Mouse (Mus musculus) neural tube, embryonic 11.5 days (tissue): ENCODE measurements around the gene Olfr329-ps. TPM values are rescaled to one million over a fixed set of nuclear protein-coding genes. Genes with fewer than 3 reads are reported as not detected.
"Not testable (repeated sequence)": the region's sequence is repeated elsewhere in the genome, so short reads cannot be mapped to it uniquely, and the experiment has no call there.

Source experiments
- ATAC-seq: fragments of 200-750 bp; cut with Nextera tagmentation; 2 replicates; pipeline ENCODE4 v1.8.0; 2017; ENCODE audit warnings: moderate number of reproducible peaks, mild to moderate bottlenecking, moderate TSS enrichment, moderate library complexity; ENCODE audit not compliant: insufficient read depth, low FRiP score, low TSS enrichment
- DNase-seq: peaks from one replicate; pipeline ENCODE4 v3.0.0-alpha.2; 2015; ENCODE audit warnings: low spot score
- H3K27ac ChIP-seq: fragments of 300-500 bp; sonication (generic); 2 replicates; pipeline ENCODE4 v1.5.1; 2014; ENCODE audit warnings: low read depth, mild to moderate bottlenecking, low read length
- H3K27me3 ChIP-seq: fragments of 300-500 bp; sonication (generic); 2 replicates; pipeline ENCODE4 v1.6.1; 2014; ENCODE audit warnings: mild to moderate bottlenecking, low read length, mixed read lengths; ENCODE audit not compliant: control insufficient read depth, insufficient read depth
- H3K36me3 ChIP-seq: fragments of 300-500 bp; sonication (generic); 2 replicates; pipeline ENCODE4 v1.6.1; 2014; ENCODE audit warnings: mild to moderate bottlenecking, low read length, moderate library complexity, mixed read lengths; ENCODE audit not compliant: control insufficient read depth, insufficient read depth
- H3K4me1 ChIP-seq: fragments of 300-500 bp; sonication (generic); 2 replicates; pipeline ENCODE4 v1.6.1; 2014; ENCODE audit warnings: low read length, mixed read lengths; ENCODE audit not compliant: control insufficient read depth, insufficient read depth
- H3K4me2 ChIP-seq: fragments of 300-500 bp; sonication (generic); 2 replicates; pipeline ENCODE4 v1.6.1; 2014; ENCODE audit warnings: low read depth, mild to moderate bottlenecking, moderate library complexity
- H3K4me3 ChIP-seq: fragments of 300-500 bp; sonication (generic); 2 replicates; pipeline ENCODE4 v1.5.1; 2014; ENCODE audit warnings: low read depth, low read length
- H3K9ac ChIP-seq: fragments of 300-500 bp; sonication (generic); 2 replicates; pipeline ENCODE4 v1.6.1; 2014; ENCODE audit warnings: mild to moderate bottlenecking, low read length
- H3K9me3 ChIP-seq: fragments of 300-500 bp; sonication (generic); 2 replicates; pipeline ENCODE4 v1.6.1; 2016; ENCODE audit warnings: low read length; ENCODE audit not compliant: control insufficient read depth
- WGBS: fragments of 180-500 bp; shearing (Covaris S2); extraction: QIAGEN DNeasy Blood & Tissue Kit; methylation state at CpG from one replicate; pipeline ENCODE4 v1.1.7; 2014; 5-methylcytosine and 5-hydroxymethylcytosine counted together
- polyA plus RNA-seq: library from polyadenylated mRNA; unstranded; fragments of >200 nt; fragmentation: Nextera tagmentation; extraction: Ambion mirVana; gene quantifications from 2 replicates; pipeline ENCODE4 v1.2.1, GENCODE M21; 2014

The Olfr329-ps gene
- polyA plus RNA-seq = not detected in 2 replicates

DNA sequence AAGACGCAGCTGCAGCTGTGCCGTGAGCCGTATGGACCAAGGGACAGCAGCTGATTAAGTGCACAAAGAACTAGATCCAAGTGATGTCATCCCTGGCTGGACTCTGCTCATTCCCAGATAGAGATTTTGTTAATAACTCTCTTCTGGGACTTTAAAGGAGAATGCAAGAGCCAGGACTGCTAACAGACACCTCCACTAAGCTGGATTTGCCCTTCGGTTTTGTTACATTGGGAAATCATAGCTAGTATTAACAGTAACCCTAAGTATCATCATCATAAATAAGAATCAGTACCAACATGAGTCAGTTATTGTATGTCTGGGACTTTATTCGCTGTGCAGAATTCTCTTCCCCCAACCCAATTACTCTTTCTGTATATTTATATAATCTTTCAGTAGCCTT, at the start of gene Olfr329-ps:
Gene Olfr329-ps, minus strand, starts transcription at position 101 of the 400 bp plus-strand sequence.
- WGBS = 88% methylated on average over 5 of the region's 5 CpGs
- Histone ChIP-seq H3K27ac (no peak within 1 kb of the TSS), H3K4me1 (no peaks in the 10 kb centered on the region), H3K36me3 (no peaks in the 10 kb centered on the region), H3K9ac (no peak within 1 kb of the TSS), H3K4me2 (no peak within 1 kb of the TSS), H3K9me3 (no peaks in the 10 kb centered on the region), H3K4me3 (no peak within 1 kb of the TSS), H3K27me3 (no peaks in the 10 kb centered on the region)
- DNase-seq = no peak
- ATAC-seq = no peak

DNA sequence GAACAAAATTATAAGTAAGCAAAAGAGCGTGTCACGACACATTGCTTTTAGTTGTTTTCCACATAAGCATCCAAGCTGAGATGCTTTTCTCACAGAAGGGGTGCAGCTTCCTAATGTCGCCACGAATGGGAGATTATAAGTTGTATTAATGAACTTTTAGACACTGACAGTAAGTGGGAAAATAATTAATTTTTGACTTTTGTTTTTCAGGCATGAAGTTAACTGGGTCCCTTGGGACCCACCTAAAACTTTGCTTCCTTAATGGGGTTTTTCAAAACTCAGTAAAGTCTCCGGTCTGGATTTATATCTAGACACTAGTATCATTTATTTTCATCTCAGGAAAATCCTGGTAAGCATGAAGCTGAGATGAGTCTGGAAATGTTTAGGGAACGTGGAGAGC, 48.6 kb upstream of the Olfr329-ps start, which contains the start of gene Olfr324:
Gene Olfr324, plus strand, starts transcription at position 301 of the 400 bp plus-strand sequence.
- Histone ChIP-seq H3K36me3 (no peaks in the 10 kb centered on the region), H3K4me2 (no peak within 1 kb of the TSS), H3K4me1 (no peaks in the 10 kb centered on the region), H3K9me3 (no peaks in the 10 kb centered on the region), H3K27me3 (no peaks in the 10 kb centered on the region), H3K27ac (no peak within 1 kb of the TSS), H3K9ac (no peak within 1 kb of the TSS), H3K4me3 (no peak within 1 kb of the TSS)
- no peak for ATAC-seq
- 80% methylated on average over 6 of the region's 6 CpGs for WGBS
- no peak for DNase-seq

DNA sequence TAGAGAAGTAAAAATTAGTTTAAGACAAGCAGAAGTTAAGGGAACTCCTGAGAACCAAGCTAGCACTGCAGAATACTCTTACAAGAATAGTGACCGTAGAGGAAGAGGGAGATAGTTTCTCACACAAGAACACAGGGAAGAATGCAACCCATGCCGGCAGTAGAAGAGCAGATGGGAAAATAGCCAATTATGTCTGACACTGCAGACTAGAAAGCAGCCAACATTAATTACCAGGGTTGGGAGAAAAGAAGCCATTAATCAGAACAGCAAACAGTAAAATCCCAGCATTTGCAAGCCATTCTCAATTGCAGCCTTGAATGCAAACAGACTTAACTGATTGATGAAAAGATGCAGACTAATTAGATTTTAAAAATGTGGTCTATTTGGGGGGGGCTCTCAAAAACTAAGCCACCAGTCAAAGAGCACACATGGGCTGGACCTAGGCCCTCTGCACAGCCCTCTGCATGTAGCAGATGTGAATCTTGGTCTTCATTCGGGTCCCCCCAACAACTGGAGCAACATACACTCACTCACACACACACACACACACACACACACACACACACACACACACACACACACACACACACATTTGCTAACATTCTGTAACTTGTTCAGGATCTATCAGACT, 42.5 kb upstream of the Olfr329-ps start:
- no peaks in the 10 kb centered on the region for H3K27me3 ChIP-seq
- H3K4me2 ChIP-seq = no peak overlapping the region
- no peaks in the 10 kb centered on the region for H3K36me3 ChIP-seq
- DNase-seq (peak; percentile 12), ATAC-seq (no peak)
- no peaks in the 10 kb centered on the region for H3K9me3 ChIP-seq
- H3K4me1 ChIP-seq = no peaks in the 10 kb centered on the region
- no peak overlapping the region for H3K4me3 ChIP-seq
- no peak overlapping the region for H3K27ac ChIP-seq
- H3K9ac ChIP-seq = no peak overlapping the region
- 64% methylated on average over 3 of the region's 3 CpGs for WGBS

DNA sequence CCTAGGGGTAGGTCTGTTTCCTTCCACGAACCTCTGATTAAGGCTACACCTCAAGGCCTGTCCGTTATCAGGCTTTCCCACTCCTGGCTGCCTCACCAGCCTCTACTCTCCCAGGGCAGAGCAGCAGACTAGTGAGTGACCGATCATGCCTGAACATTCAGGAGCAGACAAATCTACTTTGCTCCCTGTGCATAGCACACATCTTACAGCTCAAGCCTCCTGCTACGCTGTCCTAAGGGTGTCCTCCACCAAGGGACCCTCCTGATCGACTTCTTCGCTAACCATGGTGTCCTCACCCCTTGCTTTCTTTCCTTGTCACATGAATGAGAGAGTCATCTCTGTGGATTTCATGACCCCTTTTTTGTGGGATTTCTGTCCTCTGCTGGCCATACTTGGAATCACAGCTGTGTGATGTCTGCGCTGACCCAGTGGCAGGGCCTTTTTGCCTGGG, 41.7 kb upstream of the Olfr329-ps start:
- WGBS = 83% methylated on average over 7 of the region's 7 CpGs

DNA sequence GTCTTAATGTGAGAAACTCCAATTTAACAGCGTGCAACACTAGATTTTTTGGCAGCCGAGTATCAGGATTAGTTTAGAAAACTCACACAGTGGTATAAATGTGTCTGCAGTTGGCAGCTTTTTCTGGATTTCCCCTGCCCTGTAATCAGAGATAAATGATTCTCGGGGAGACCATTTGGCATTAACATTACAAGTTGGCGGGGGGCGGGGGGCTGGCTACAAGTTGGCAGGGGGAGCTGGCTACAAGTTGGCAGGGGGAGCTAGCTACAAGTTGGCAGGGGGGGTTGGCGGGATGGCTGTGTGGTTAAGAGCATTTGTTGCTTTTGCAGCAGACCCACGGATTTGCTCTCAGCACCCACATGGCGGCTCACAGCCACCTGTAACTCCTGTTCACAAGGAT, 32.4 kb upstream of the Olfr329-ps start:
- Histone ChIP-seq H3K4me1 (no peaks in the 10 kb centered on the region), H3K36me3 (no peaks in the 10 kb centered on the region), H3K4me3 (no peak overlapping the region), H3K9me3 (no peaks in the 10 kb centered on the region), H3K4me2 (no peak overlapping the region), H3K27ac (no peak overlapping the region), H3K9ac (no peak overlapping the region), H3K27me3 (no peaks in the 10 kb centered on the region)
- ATAC-seq = no peak
- WGBS = 82% methylated on average over 8 of the region's 8 CpGs
- DNase-seq = no peak

More for the DNA sequence above, 41.7 kb upstream of the Olfr329-ps start:
- no peak overlapping the region for H3K9ac ChIP-seq
- H3K27me3 ChIP-seq = no peaks in the 10 kb centered on the region
- no peaks in the 10 kb centered on the region for H3K9me3 ChIP-seq
- H3K4me1 ChIP-seq = no peaks in the 10 kb centered on the region
- DNase-seq (peak; percentile 62), ATAC-seq (no peak)
- no peak overlapping the region for H3K4me2 ChIP-seq
- no peaks in the 10 kb centered on the region for H3K36me3 ChIP-seq
- no peak overlapping the region for H3K27ac ChIP-seq
- no peak overlapping the region for H3K4me3 ChIP-seq

DNA sequence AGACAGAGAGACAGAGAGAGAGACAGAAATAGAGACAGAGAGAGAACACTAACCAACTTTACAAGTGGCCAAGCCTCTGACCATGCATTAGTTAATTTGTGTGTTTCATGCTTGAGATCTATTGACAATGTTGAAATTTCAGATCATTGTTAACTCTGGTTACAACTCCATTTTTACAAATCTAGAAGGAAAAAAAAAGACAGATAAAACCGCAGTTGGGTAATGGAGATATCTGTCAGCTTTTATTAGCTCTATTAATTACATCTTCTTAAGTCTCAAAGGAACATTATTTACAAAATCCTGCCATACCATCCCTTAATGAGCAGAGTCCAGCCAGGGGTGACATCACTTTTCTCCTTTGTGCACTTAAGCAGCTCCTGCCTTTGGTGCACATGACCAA, 31.2 kb upstream of the Olfr329-ps start, which contains the start of gene Olfr325:
Gene Olfr325, plus strand, starts transcription at position 301 of the 400 bp plus-strand sequence.
- Histone ChIP-seq H3K27ac (no peak within 1 kb of the TSS), H3K4me1 (no peaks in the 10 kb centered on the region), H3K4me3 (no peak within 1 kb of the TSS), H3K9ac (no peak within 1 kb of the TSS), H3K9me3 (no peaks in the 10 kb centered on the region), H3K36me3 (no peaks in the 10 kb centered on the region), H3K27me3 (no peaks in the 10 kb centered on the region), H3K4me2 (no peak within 1 kb of the TSS)
- WGBS = 91% methylated on average over 1 of the region's 1 CpGs
- no peak for DNase-seq
- ATAC-seq = no peak

DNA sequence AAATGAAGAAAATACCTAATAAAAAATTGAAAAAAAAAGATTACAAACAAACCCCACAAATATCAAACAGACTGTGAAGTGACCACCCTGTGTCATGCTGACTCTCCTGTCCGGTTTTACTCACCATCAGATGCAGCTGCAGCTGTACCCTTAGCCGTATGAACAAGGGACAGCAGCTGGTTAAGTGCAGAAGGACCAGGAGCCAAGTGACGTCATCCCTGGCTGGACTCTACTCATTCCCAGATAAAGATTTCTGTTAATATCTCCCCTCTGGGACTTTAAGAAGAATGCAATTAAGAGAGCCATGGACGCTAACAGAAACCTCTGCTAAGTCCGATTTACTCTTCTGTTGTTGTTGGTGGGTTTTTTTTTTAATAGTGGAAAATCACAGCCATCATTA, 24.2 kb upstream of the Olfr329-ps start, which contains the start of gene Olfr224:
Gene Olfr224, minus strand, starts transcription at position 149 of the 400 bp plus-strand sequence.
- DNase-seq (no peak), ATAC-seq (no peak)
- no peak within 1 kb of the TSS for H3K27ac ChIP-seq
- H3K4me1 ChIP-seq = no peaks in the 10 kb centered on the region
- WGBS = 77% methylated on average over 5 of the region's 5 CpGs
- no peak within 1 kb of the TSS for H3K4me3 ChIP-seq
- H3K9me3 ChIP-seq = no peaks in the 10 kb centered on the region
- H3K36me3 ChIP-seq = no peaks in the 10 kb centered on the region
- no peak within 1 kb of the TSS for H3K4me2 ChIP-seq
- H3K9ac ChIP-seq = no peak within 1 kb of the TSS
- H3K27me3 ChIP-seq = no peaks in the 10 kb centered on the region

DNA sequence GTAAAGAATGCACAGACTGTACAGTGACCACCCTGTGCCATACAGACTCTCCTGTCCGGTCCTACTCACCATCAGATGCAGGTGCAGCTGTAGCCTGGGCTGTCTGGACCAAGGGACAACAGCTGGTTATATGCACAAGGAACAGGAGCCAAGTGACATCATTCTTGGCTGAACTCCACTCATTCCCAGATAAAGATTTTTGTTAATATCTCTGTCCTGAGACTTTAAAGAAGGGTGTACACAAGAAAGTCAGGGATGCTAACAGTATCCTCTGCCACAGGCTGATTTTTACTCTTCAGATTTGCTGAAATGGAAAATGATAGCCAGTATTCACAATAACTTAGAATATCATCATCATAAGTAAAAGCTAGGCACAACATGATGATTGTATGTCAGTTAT, 9.3 kb upstream of the Olfr329-ps start, which contains the start of gene Olfr328:
Gene Olfr328, minus strand, starts transcription at position 101 of the 400 bp plus-strand sequence.
- Histone ChIP-seq H3K9me3 (no peaks in the 10 kb centered on the region), H3K4me3 (no peak within 1 kb of the TSS), H3K9ac (no peak within 1 kb of the TSS), H3K27me3 (no peaks in the 10 kb centered on the region), H3K4me2 (no peak within 1 kb of the TSS), H3K27ac (no peak within 1 kb of the TSS), H3K36me3 (no peaks in the 10 kb centered on the region), H3K4me1 (no peaks in the 10 kb centered on the region)
- ATAC-seq = no peak
- 89% methylated on average over 1 of the region's 1 CpGs for WGBS
- DNase-seq = no peak

DNA sequence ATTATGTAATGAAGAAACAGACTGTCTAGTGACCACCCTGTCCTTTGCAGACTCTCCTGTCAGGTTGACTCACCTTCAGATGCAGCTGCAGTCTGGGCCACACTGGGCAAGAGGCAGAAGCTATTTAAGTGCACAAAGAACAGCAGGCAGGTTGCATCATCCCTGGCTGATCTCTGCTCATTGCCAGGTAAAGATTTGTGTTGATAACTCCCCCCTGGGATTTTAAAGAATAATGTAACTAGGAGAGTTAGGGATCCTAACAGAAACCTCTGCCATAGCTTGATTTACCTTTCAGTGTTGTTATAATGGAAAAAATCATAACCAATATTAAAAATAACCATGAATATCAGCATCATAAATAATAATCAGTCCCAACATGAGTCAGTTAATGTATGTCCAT, 11.5 kb downstream of the Olfr329-ps start, which contains the start of gene Olfr330:
Gene Olfr330, minus strand, starts transcription at position 101 of the 400 bp plus-strand sequence.
- H3K27me3 ChIP-seq, H3K27ac ChIP-seq, H3K9me3 ChIP-seq, ATAC-seq, DNase-seq, H3K4me3 ChIP-seq, H3K36me3 ChIP-seq, H3K9ac ChIP-seq, H3K4me2 ChIP-seq, H3K4me1 ChIP-seq: not testable (repeated sequence)
